Mouse (Mus musculus) kidney, adult 8-10 months (tissue): ENCODE measurements at regions not wholly inside any gene's neighbourhood (a gene's known extent, or its start where the extent isn't known, plus 50 kb on each side); places are given as distances from the start of the nearest gene placed in this dataset.

Source experiments
- DNase-seq, 2 experiments: peaks; one replicate each; pipeline ENCODE4 v3.0.0; 2022

DNA sequence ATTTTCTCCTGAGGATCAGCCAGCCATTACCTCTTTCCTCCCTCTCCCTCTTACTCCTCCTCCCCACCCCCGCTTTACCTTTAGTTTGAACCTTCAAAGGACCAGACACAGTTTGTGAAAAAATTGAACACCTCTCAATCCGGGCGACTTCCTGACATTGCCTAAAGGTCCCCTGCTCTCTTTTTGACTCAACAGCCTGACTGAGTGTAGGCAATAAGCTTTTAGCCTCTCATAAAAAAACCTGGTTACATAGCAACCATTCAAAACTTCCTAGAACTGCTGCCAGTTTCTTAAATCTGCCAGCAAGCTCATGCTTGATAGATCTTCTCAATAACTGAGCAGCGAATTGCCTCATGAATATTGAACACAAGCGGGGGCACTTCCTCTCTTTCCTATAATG lies 71.7 kb downstream of the Zfp945 start:
- DNase-seq: no peak

- no peak for DNase-seq
Measured at GRCm38 (mm10) chr17:22784481-22784880, 82.5 kb downstream of the Zfp945 start.

DNA sequence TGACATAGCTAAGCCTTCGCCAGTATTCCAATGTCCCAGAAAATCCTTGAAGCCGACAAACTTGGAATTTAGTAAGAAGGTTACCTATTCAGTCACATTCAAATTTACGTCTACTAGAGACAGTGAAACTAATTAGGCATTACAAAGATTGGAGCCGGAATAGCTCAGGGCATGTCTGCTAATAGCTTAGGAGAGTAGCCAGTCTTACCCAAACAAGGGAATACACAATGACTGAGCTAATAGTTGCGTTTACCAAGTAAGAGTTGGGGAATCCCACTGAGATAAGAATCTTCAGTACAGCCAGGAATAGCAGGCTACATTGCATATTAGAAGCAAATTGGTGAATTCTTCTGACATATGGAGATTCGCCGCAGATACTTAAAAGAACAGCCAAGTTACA lies 121.2 kb downstream of the Zfp945 start:
- DNase-seq: no peak

DNA sequence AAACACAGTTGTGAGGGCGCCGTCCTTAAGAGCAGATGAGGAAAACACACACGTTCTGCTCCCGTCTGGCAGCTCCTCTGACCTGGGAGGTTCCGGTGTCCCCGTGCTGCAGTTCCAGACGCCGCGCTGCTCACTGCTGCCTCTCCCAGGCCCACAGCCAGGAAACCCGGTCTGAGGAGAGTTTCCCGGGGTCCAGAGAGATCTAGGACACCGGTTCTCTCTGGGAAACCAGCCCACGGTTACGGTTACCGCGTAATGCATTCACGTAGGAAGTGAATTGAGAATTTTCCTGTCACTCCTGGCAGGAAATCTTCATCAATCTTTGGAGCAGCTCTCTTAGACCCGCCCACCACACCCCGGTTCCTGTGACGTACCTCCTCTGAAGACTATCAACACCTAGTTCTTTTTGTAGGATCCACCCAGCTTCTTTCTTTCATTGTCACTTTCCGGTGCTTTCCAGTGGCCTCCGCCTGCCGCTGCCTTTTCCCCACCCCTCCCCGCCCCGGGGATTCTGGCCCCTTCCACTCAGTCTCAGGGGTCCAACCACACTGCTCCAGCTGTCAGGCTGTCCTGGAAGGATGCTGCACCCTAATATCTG lies 127.3 kb downstream of the Zfp945 start:
- DNase-seq: peak; percentile 28 to 49

DNA sequence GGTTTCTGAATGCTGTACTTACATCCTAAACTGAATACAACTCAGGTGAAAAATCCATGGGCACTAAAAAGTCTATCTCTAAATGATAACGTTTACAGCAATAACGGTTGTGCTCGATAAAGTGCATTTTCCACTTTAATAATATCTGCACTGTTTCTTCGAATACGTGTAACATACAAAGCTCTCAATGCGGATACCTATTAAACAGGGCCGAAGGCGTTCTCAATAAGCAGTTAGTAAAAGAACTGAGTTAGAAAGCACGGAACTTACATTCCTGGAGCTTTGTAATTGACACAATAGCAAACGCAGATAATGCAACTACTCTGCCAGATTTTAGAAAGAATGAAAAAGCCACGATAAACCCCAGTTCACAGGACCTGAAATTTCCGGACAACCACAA lies 127.8 kb downstream of the Zfp945 start:
- DNase-seq: no peak

GRCm38 (mm10) chr17:22736360-22736759 lies 130.6 kb downstream of the Zfp945 start:
- DNase-seq: no peak
